Mouse (Mus musculus): ENCODE data around the gene Hdac1.
"Not testable (repeated sequence)": the region's sequence is repeated elsewhere in the genome, so short reads cannot be mapped to it uniquely, and the experiment has no call there.

Gene Hdac1

GRCm38 (mm10) chr4:129557256-129557808, 14.8 kb upstream of the Hdac1 start:
- DNase-seq, result peak; percentile 68

GRCm38 (mm10) chr4:129556532-129557223, 14.2 kb upstream of the Hdac1 start:
- DNase-seq, result peak; percentile 97

- DNase-seq, result no peak
Measured at GRCm38 (mm10) chr4:129555862-129556531, 13.5 kb upstream of the Hdac1 start.

- peak; percentile 69 for DNase-seq
Measured at GRCm38 (mm10) chr4:129555421-129555861, 12.9 kb upstream of the Hdac1 start.

GRCm38 (mm10) chr4:129554512-129554911, 12.0 kb upstream of the Hdac1 start:
- not testable (repeated sequence) for DNase-seq

- no peak for DNase-seq
Measured at GRCm38 (mm10) chr4:129550295-129550694, 7.8 kb upstream of the Hdac1 start.

- DNase-seq, result peak; percentile 69
Measured at GRCm38 (mm10) chr4:129549306-129549705, 6.8 kb upstream of the Hdac1 start.

- DNase-seq, result not testable (repeated sequence)
Measured at GRCm38 (mm10) chr4:129547631-129548030, 5.1 kb upstream of the Hdac1 start.

- DNase-seq, result no peak
Measured at GRCm38 (mm10) chr4:129544106-129544505, 1.6 kb upstream of the Hdac1 start.

- DNase-seq, result peak; percentile 50
Measured at GRCm38 (mm10) chr4:129541868-129542591, 483 bp downstream of the Hdac1 start.

- DNase-seq, result peak; percentile 63
Measured at GRCm38 (mm10) chr4:129540012-129540411, 2.5 kb downstream of the Hdac1 start.

GRCm38 (mm10) chr4:129528901-129529300, 13.6 kb downstream of the Hdac1 start:
- DNase-seq, result not testable (repeated sequence)

GRCm38 (mm10) chr4:129525889-129526288, 16.6 kb downstream of the Hdac1 start:
- DNase-seq, result no peak

GRCm38 (mm10) chr4:129525338-129525737, 17.2 kb downstream of the Hdac1 start:
- DNase-seq, result no peak

- DNase-seq, result no peak
Measured at GRCm38 (mm10) chr4:129518519-129518918, 24.0 kb downstream of the Hdac1 start.

- no peak for DNase-seq
Measured at GRCm38 (mm10) chr4:129516925-129517324, 25.6 kb downstream of the Hdac1 start.

GRCm38 (mm10) chr4:129514300-129514898, 28.1 kb downstream of the Hdac1 start:
- peak; percentile 73 for DNase-seq

- DNase-seq, result no peak
Measured at GRCm38 (mm10) chr4:129513891-129514290, 28.6 kb downstream of the Hdac1 start.

GRCm38 (mm10) chr4:129513086-129513767, 29.3 kb downstream of the Hdac1 start, which contains the start of gene Marcksl1:
Marcksl1 (plus strand) TSS chr4:129513581.
- DNase-seq, result peak; percentile 88

GRCm38 (mm10) chr4:129511413-129512096, 31.0 kb downstream of the Hdac1 start:
- no peak for DNase-seq

- DNase-seq, result no peak
Measured at GRCm38 (mm10) chr4:129510723-129511412, 31.6 kb downstream of the Hdac1 start.

Data from liver (tissue).